ENCODE assay signal across 18 mouse cellular contexts in the genomic region with DNA sequence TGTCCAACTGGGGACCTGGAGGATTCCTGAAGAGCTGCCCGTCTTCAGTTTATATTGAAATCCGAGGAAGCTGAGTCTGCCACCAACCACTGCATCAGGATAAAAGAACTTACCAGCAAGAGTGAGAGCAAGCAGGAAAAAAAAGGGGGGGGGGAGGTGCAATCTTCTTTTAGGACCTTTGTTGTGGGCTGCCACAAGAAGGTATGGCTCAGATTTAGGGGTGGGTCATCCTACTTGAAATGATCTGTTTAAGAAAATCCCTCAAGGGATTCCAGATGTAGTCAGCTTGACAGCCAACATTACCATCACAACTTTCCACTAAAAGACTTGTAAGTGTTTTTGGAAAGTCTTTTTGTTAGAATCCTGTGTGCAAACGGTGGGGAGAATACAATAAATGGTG.
"Had no signal": no experiment of that assay in that cellular context is flagged by ENCODE, and none has a peak within 500 bp of the region (broad histone marks: within the 10 kb centered on the region; RNA-seq: fewer than 3 reads in every experiment).

No protein-coding gene starts in this region.

- H3K9me3 ChIP-seq: liver, embryonic 15.5 days; lung, embryonic 15.5 days; midbrain, embryonic 10.5 days; midbrain, embryonic 12.5 days; neural tube, embryonic 12.5 days had no signal

- ATAC-seq: lung, postnatal 0 days; midbrain, embryonic 16.5 days had no signal

- H3K4me2 ChIP-seq: liver, embryonic 15.5 days; lung, embryonic 15.5 days; midbrain, embryonic 12.5 days; neural tube, embryonic 12.5 days had no signal

- DNase-seq: liver, postnatal 0 days; lung, adult 2 months; lung, postnatal 14 days; lung, postnatal 36 days; midbrain, embryonic 14.5 days; right cerebral cortex, postnatal 14 days; right cerebral cortex, postnatal 4 days; spleen, adult 18-20 months; thymus, adult 2 months; thymus, postnatal 25 days; thymus, postnatal 4 days had no signal

- H3K4me3 ChIP-seq: liver, embryonic 15.5 days; lung, embryonic 15.5 days; midbrain, embryonic 10.5 days; midbrain, embryonic 12.5 days; neural tube, embryonic 12.5 days had no signal

- H3K27ac ChIP-seq: liver, embryonic 15.5 days; lung, embryonic 15.5 days; midbrain, embryonic 10.5 days; midbrain, embryonic 12.5 days; neural tube, embryonic 12.5 days had no signal

- H3K36me3 ChIP-seq: liver, embryonic 15.5 days; lung, embryonic 15.5 days; midbrain, embryonic 10.5 days; midbrain, embryonic 12.5 days; neural tube, embryonic 12.5 days had no signal

- H3K27me3 ChIP-seq: liver, embryonic 15.5 days; lung, embryonic 15.5 days; midbrain, embryonic 12.5 days; neural tube, embryonic 12.5 days had no signal

- H3K4me1 ChIP-seq: lung, embryonic 15.5 days; midbrain, embryonic 10.5 days; midbrain, embryonic 12.5 days; neural tube, embryonic 12.5 days had no signal

- H3K9ac ChIP-seq: liver, embryonic 15.5 days; liver, postnatal 0 days; lung, embryonic 15.5 days; midbrain, embryonic 12.5 days; neural tube, embryonic 12.5 days had no signal
